Mouse (Mus musculus): Measurements from ENCODE around the gene Tbc1d22a. TPM values are rescaled to one million over a fixed set of nuclear protein-coding genes. Genes with fewer than 3 reads are reported as not detected.

Gene Tbc1d22a
- polyA plus RNA-seq, 1 experiment from 2014 or later = 11.7 TPM

- WGBS = 75% methylated on average over 4 of the region's 4 CpGs
These were observed 149.6 kb downstream of the Tbc1d22a start for GRCm38 (mm10) chr15:86363841-86364295.

GRCm38 (mm10) chr15:86364948-86365658, 150.8 kb downstream of the Tbc1d22a start:
- 88% methylated on average over 10 of the region's 10 CpGs for WGBS
- no peaks in the 10 kb centered on the region for H3K4me1 ChIP-seq (replicated peaks; ENCODE audit: control insufficient read depth, insufficient read depth, low read length)
- ATAC-seq (replicated peaks; ENCODE audit: low FRiP score) (no peak), DNase-seq (ENCODE audit: low spot score) (no peak)
- H3K9ac ChIP-seq (ENCODE audit: low read depth, low read length) = no peak overlapping the region
- no peak overlapping the region for H3K4me2 ChIP-seq
- H3K27ac ChIP-seq (ENCODE audit: low read depth, low read length) = no peak overlapping the region
- H3K4me3 ChIP-seq (ENCODE audit: low read depth, low read length) = no peak overlapping the region
- H3K36me3 ChIP-seq (ENCODE audit: control insufficient read depth, insufficient read depth, low read length) = no peaks in the 10 kb centered on the region
- no peaks in the 10 kb centered on the region for H3K27me3 ChIP-seq (replicated peaks; ENCODE audit: control insufficient read depth, insufficient read depth, low read length)
- H3K9me3 ChIP-seq (ENCODE audit: control insufficient read depth, low read length) = no peaks in the 10 kb centered on the region

More at GRCm38 (mm10) chr15:86363841-86364295, 149.6 kb downstream of the Tbc1d22a start:
- H3K27me3 ChIP-seq (replicated peaks; ENCODE audit: control insufficient read depth, insufficient read depth, low read length) = no peaks in the 10 kb centered on the region
- no peaks in the 10 kb centered on the region for H3K4me1 ChIP-seq (replicated peaks; ENCODE audit: control insufficient read depth, insufficient read depth, low read length)
- no peak overlapping the region for H3K9ac ChIP-seq (ENCODE audit: low read depth, low read length)
- no peaks in the 10 kb centered on the region for H3K9me3 ChIP-seq (ENCODE audit: control insufficient read depth, low read length)
- no peak overlapping the region for H3K27ac ChIP-seq (ENCODE audit: low read depth, low read length)
- ATAC-seq (replicated peaks; ENCODE audit: low FRiP score) (no peak), DNase-seq (ENCODE audit: low spot score) (no peak)
- H3K36me3 ChIP-seq (ENCODE audit: control insufficient read depth, insufficient read depth, low read length) = no peaks in the 10 kb centered on the region
- H3K4me2 ChIP-seq = no peak overlapping the region
- H3K4me3 ChIP-seq (ENCODE audit: low read depth, low read length) = no peak overlapping the region

GRCm38 (mm10) chr15:86366726-86367125, 152.5 kb downstream of the Tbc1d22a start:
- H3K27me3 ChIP-seq (replicated peaks; ENCODE audit: control insufficient read depth, insufficient read depth, low read length) = no peaks in the 10 kb centered on the region
- ATAC-seq (replicated peaks; ENCODE audit: low FRiP score) (no peak), DNase-seq (ENCODE audit: low spot score) (no peak)
- H3K4me2 ChIP-seq = no peak overlapping the region
- no peak overlapping the region for H3K9ac ChIP-seq (ENCODE audit: low read depth, low read length)
- no peak overlapping the region for H3K27ac ChIP-seq (ENCODE audit: low read depth, low read length)
- no peaks in the 10 kb centered on the region for H3K4me1 ChIP-seq (replicated peaks; ENCODE audit: control insufficient read depth, insufficient read depth, low read length)
- no peaks in the 10 kb centered on the region for H3K36me3 ChIP-seq (ENCODE audit: control insufficient read depth, insufficient read depth, low read length)
- H3K9me3 ChIP-seq (ENCODE audit: control insufficient read depth, low read length) = no peaks in the 10 kb centered on the region
- 86% methylated on average over 4 of the region's 4 CpGs for WGBS
- no peak overlapping the region for H3K4me3 ChIP-seq (ENCODE audit: low read depth, low read length)

- Histone ChIP-seq H3K4me1 (replicated peaks; ENCODE audit: control insufficient read depth, insufficient read depth, low read length) (no peaks in the 10 kb centered on the region), H3K36me3 (ENCODE audit: control insufficient read depth, insufficient read depth, low read length) (no peaks in the 10 kb centered on the region), H3K4me2 (no peak overlapping the region), H3K27ac (ENCODE audit: low read depth, low read length) (no peak overlapping the region), H3K9ac (ENCODE audit: low read depth, low read length) (no peak overlapping the region), H3K9me3 (ENCODE audit: control insufficient read depth, low read length) (no peaks in the 10 kb centered on the region), H3K27me3 (replicated peaks; ENCODE audit: control insufficient read depth, insufficient read depth, low read length) (no peaks in the 10 kb centered on the region), H3K4me3 (ENCODE audit: low read depth, low read length) (no peak overlapping the region)
- ATAC-seq (replicated peaks; ENCODE audit: low FRiP score) (no peak), DNase-seq (ENCODE audit: low spot score) (no peak)
- 81% methylated on average over 8 of the region's 8 CpGs for WGBS
These were observed 153.0 kb downstream of the Tbc1d22a start for GRCm38 (mm10) chr15:86367247-86367646.

GRCm38 (mm10) chr15:86370846-86371245, 156.6 kb downstream of the Tbc1d22a start:
- Histone ChIP-seq H3K9ac (ENCODE audit: low read depth, low read length) (no peak overlapping the region), H3K27ac (ENCODE audit: low read depth, low read length) (no peak overlapping the region), H3K27me3 (replicated peaks; ENCODE audit: control insufficient read depth, insufficient read depth, low read length) (no peaks in the 10 kb centered on the region), H3K36me3 (ENCODE audit: control insufficient read depth, insufficient read depth, low read length) (no peaks in the 10 kb centered on the region), H3K4me1 (replicated peaks; ENCODE audit: control insufficient read depth, insufficient read depth, low read length) (no peaks in the 10 kb centered on the region), H3K4me2 (no peak overlapping the region), H3K9me3 (ENCODE audit: control insufficient read depth, low read length) (no peaks in the 10 kb centered on the region), H3K4me3 (ENCODE audit: low read depth, low read length) (no peak overlapping the region)
- 78% methylated on average over 3 of the region's 3 CpGs for WGBS
- DNase-seq (ENCODE audit: low spot score) = no peak
- ATAC-seq (replicated peaks; ENCODE audit: low FRiP score) = no peak

GRCm38 (mm10) chr15:86375262-86375661, 161.0 kb downstream of the Tbc1d22a start:
- WGBS = 74% methylated on average over 3 of the region's 3 CpGs
- H3K4me1 ChIP-seq (replicated peaks; ENCODE audit: control insufficient read depth, insufficient read depth, low read length) = no peaks in the 10 kb centered on the region
- H3K4me2 ChIP-seq = no peak overlapping the region

GRCm38 (mm10) chr15:86375860-86376394, 161.7 kb downstream of the Tbc1d22a start:
- no peaks in the 10 kb centered on the region for H3K4me1 ChIP-seq (replicated peaks; ENCODE audit: control insufficient read depth, insufficient read depth, low read length)
- no peaks in the 10 kb centered on the region for H3K36me3 ChIP-seq (ENCODE audit: control insufficient read depth, insufficient read depth, low read length)
- no peak overlapping the region for H3K4me2 ChIP-seq
- no peak overlapping the region for H3K4me3 ChIP-seq (ENCODE audit: low read depth, low read length)
- WGBS = 90% methylated on average over 6 of the region's 6 CpGs
- H3K9ac ChIP-seq (ENCODE audit: low read depth, low read length) = no peak overlapping the region
- no peak overlapping the region for H3K27ac ChIP-seq (ENCODE audit: low read depth, low read length)
- H3K27me3 ChIP-seq (replicated peaks; ENCODE audit: control insufficient read depth, insufficient read depth, low read length) = no peaks in the 10 kb centered on the region
- H3K9me3 ChIP-seq (ENCODE audit: control insufficient read depth, low read length) = no peaks in the 10 kb centered on the region
- DNase-seq (ENCODE audit: low spot score) = no peak
- no peak for ATAC-seq (replicated peaks; ENCODE audit: low FRiP score)

More at GRCm38 (mm10) chr15:86375262-86375661, 161.0 kb downstream of the Tbc1d22a start:
- H3K9ac ChIP-seq (ENCODE audit: low read depth, low read length) = no peak overlapping the region
- H3K9me3 ChIP-seq (ENCODE audit: control insufficient read depth, low read length) = no peaks in the 10 kb centered on the region
- no peak overlapping the region for H3K27ac ChIP-seq (ENCODE audit: low read depth, low read length)
- ATAC-seq (replicated peaks; ENCODE audit: low FRiP score) (no peak), DNase-seq (ENCODE audit: low spot score) (no peak)
- no peaks in the 10 kb centered on the region for H3K27me3 ChIP-seq (replicated peaks; ENCODE audit: control insufficient read depth, insufficient read depth, low read length)
- H3K36me3 ChIP-seq (ENCODE audit: control insufficient read depth, insufficient read depth, low read length) = no peaks in the 10 kb centered on the region
- H3K4me3 ChIP-seq (ENCODE audit: low read depth, low read length) = no peak overlapping the region

- Histone ChIP-seq H3K36me3 (ENCODE audit: control insufficient read depth, insufficient read depth, low read length) (no peaks in the 10 kb centered on the region), H3K4me3 (ENCODE audit: low read depth, low read length) (no peak overlapping the region), H3K4me2 (no peak overlapping the region), H3K9ac (ENCODE audit: low read depth, low read length) (no peak overlapping the region), H3K27ac (ENCODE audit: low read depth, low read length) (no peak overlapping the region), H3K4me1 (replicated peaks; ENCODE audit: control insufficient read depth, insufficient read depth, low read length) (no peaks in the 10 kb centered on the region), H3K27me3 (replicated peaks; ENCODE audit: control insufficient read depth, insufficient read depth, low read length) (no peaks in the 10 kb centered on the region), H3K9me3 (ENCODE audit: control insufficient read depth, low read length) (no peaks in the 10 kb centered on the region)
- 88% methylated on average over 5 of the region's 5 CpGs for WGBS
- DNase-seq (ENCODE audit: low spot score) = no peak
- ATAC-seq (replicated peaks; ENCODE audit: low FRiP score) = no peak
These were observed 169.0 kb downstream of the Tbc1d22a start for GRCm38 (mm10) chr15:86383278-86383677.

GRCm38 (mm10) chr15:86385436-86385835, 171.2 kb downstream of the Tbc1d22a start:
- Histone ChIP-seq H3K27me3 (replicated peaks; ENCODE audit: control insufficient read depth, insufficient read depth, low read length) (no peaks in the 10 kb centered on the region), H3K9ac (ENCODE audit: low read depth, low read length) (no peak overlapping the region), H3K27ac (ENCODE audit: low read depth, low read length) (no peak overlapping the region), H3K4me1 (replicated peaks; ENCODE audit: control insufficient read depth, insufficient read depth, low read length) (no peaks in the 10 kb centered on the region), H3K9me3 (ENCODE audit: control insufficient read depth, low read length) (no peaks in the 10 kb centered on the region), H3K4me2 (no peak overlapping the region), H3K36me3 (ENCODE audit: control insufficient read depth, insufficient read depth, low read length) (no peaks in the 10 kb centered on the region), H3K4me3 (ENCODE audit: low read depth, low read length) (no peak overlapping the region)
- no peak for ATAC-seq (replicated peaks; ENCODE audit: low FRiP score)
- no peak for DNase-seq (ENCODE audit: low spot score)
- WGBS = 73% methylated on average over 2 of the region's 2 CpGs

Data from liver, embryonic 11.5 days (tissue).